Mouse (Mus musculus) embryonic fibroblast, embryonic 13.5 days (primary cell): ENCODE results near the gene Syne2.

Experiments
- CTCF ChIP-seq: IDR thresholded peaks from 2 replicates; pipeline ENCODE4 v1.5.1; 2011; ENCODE audit warnings: mild to moderate bottlenecking, control low read depth, low read length, moderate library complexity, borderline replicate concordance; ENCODE audit not compliant: insufficient read depth
- POLR2A ChIP-seq: IDR thresholded peaks from 2 replicates; pipeline ENCODE4 v1.6.1; 2011; ENCODE audit warnings: low read depth, mild to moderate bottlenecking, control low read depth, low read length, moderate library complexity

DNA sequence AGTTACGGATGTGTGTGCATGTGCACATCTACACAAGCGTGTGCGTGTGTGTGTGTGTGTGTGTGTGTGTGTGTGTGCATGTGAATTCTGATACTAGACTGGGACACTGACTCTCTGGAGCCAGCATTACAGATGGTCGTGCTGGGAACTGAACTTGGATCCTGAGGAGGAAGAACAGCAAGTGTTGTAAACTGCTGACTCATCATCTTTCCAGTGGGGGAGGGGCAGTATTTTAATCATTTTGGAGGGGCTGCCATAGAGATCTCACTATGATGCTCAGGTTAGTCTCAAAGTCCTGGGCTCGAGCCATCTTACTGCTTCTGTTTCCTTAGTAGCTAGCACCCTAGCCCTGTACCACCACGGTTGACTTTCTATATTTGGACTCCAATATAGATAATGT lies 5.5 kb downstream of the Syne2 start:
- TF ChIP-seq POLR2A, result no peak
- no peak for TF ChIP-seq CTCF
